Mouse (Mus musculus) midbrain, embryonic 16.5 days (tissue): Measurements from ENCODE around the gene Foxj3. TPM values are rescaled to one million over a fixed set of nuclear protein-coding genes. Genes with fewer than 3 reads are reported as not detected.

ENCODE experiments used
- ATAC-seq: fragments of 200-750 bp; cut with Nextera tagmentation; 2 replicates; pipeline ENCODE4 v1.8.0; 2017; ENCODE audit warnings: moderate TSS enrichment
- H3K27ac ChIP-seq: fragments of 300-500 bp; sonication (generic); 2 replicates; pipeline ENCODE4 v1.5.1; 2014; ENCODE audit warnings: mild to moderate bottlenecking, low read length, mixed read lengths
- H3K27me3 ChIP-seq: fragments of 300-500 bp; sonication (generic); 2 replicates; pipeline ENCODE4 v1.6.1; 2014; ENCODE audit warnings: low read depth, low read length, mixed read lengths; ENCODE audit not compliant: control insufficient read depth, insufficient read depth
- H3K36me3 ChIP-seq: fragments of 300-500 bp; sonication (generic); 2 replicates; pipeline ENCODE4 v1.6.1; 2014; ENCODE audit warnings: mild to moderate bottlenecking, low read length, moderate library complexity, mixed read lengths; ENCODE audit not compliant: control insufficient read depth, insufficient read depth
- H3K4me1 ChIP-seq: fragments of 300-500 bp; sonication (generic); 2 replicates; pipeline ENCODE4 v1.6.1; 2014; ENCODE audit warnings: mild to moderate bottlenecking, low read length, mixed read lengths; ENCODE audit not compliant: control insufficient read depth, insufficient read depth
- H3K4me2 ChIP-seq: fragments of 300-500 bp; sonication (generic); 2 replicates; pipeline ENCODE4 v1.6.1; 2014; ENCODE audit warnings: mild to moderate bottlenecking, low read length, mixed read lengths
- H3K4me3 ChIP-seq: fragments of 300-500 bp; sonication (generic); 2 replicates; pipeline ENCODE4 v1.5.1; 2014; ENCODE audit warnings: low read depth, mild to moderate bottlenecking, low read length, moderate library complexity, mixed read lengths
- H3K9ac ChIP-seq: fragments of 300-500 bp; sonication (generic); 2 replicates; pipeline ENCODE4 v1.6.1; 2014; ENCODE audit warnings: low read depth, low read length, mixed read lengths
- H3K9me3 ChIP-seq: fragments of 300-500 bp; sonication (generic); replicated peaks from 2 replicates; pipeline ENCODE4 v1.6.1; 2014; ENCODE audit warnings: mild to moderate bottlenecking, low read length, mixed read lengths; ENCODE audit not compliant: control insufficient read depth, poor library complexity, severe bottlenecking
- WGBS: fragments of 180-500 bp; shearing (Covaris S2); extraction: QIAGEN DNeasy Blood & Tissue Kit; methylation state at CpG from one replicate; pipeline ENCODE4 v1.1.7; 2014; 5-methylcytosine and 5-hydroxymethylcytosine counted together
- polyA plus RNA-seq: library from polyadenylated mRNA; unstranded; fragments of >200 nt; fragmentation: Nextera tagmentation; extraction: Ambion mirVana; gene quantifications from 2 replicates; pipeline ENCODE4 v1.2.1, GENCODE M21; 2015

The Foxj3 gene
- polyA plus RNA-seq, 1 experiment from 2014 or later, result 36.7 TPM

GRCm38 (mm10) chr4:119592479-119592878, 55.7 kb downstream of the Foxj3 start:
- no peak for ATAC-seq
- Histone ChIP-seq H3K9ac (no peak overlapping the region), H3K27ac (no peak overlapping the region), H3K4me2 (no peak overlapping the region), H3K27me3 (no peaks in the 10 kb centered on the region), H3K9me3 (no peaks in the 10 kb centered on the region), H3K4me1 (peaks cover 2% of the 10 kb centered on the region; the same call in 1 of the 2 replicates), H3K36me3 (no peaks in the 10 kb centered on the region), H3K4me3 (no peak overlapping the region)
- 65% methylated on average over 3 of the region's 3 CpGs for WGBS

GRCm38 (mm10) chr4:119594331-119594730, 57.5 kb downstream of the Foxj3 start:
- H3K27me3 ChIP-seq, result no peaks in the 10 kb centered on the region
- 93% methylated on average over 14 of the region's 14 CpGs for WGBS
- no peak overlapping the region for H3K4me3 ChIP-seq
- H3K4me2 ChIP-seq, result no peak overlapping the region
- no peaks in the 10 kb centered on the region for H3K36me3 ChIP-seq
- no peaks in the 10 kb centered on the region for H3K9me3 ChIP-seq
- ATAC-seq, result no peak
- H3K4me1 ChIP-seq, result peaks cover 2% of the 10 kb centered on the region; the same call in 1 of the 2 replicates
- no peak overlapping the region for H3K27ac ChIP-seq
- H3K9ac ChIP-seq, result no peak overlapping the region

GRCm38 (mm10) chr4:119599605-119600004, 62.8 kb downstream of the Foxj3 start:
- Histone ChIP-seq H3K9ac (no peak overlapping the region), H3K4me2 (no peak overlapping the region), H3K9me3 (no peaks in the 10 kb centered on the region), H3K4me3 (no peak overlapping the region), H3K27ac (no peak overlapping the region), H3K27me3 (no peaks in the 10 kb centered on the region), H3K4me1 (no peaks in the 10 kb centered on the region), H3K36me3 (0 out of 2 replicates have a peak, but pooled peaks cover 2% of the 10 kb centered on the region)
- 66% methylated on average over 1 of the region's 1 CpGs for WGBS
- no peak for ATAC-seq

GRCm38 (mm10) chr4:119609488-119609887, 72.7 kb downstream of the Foxj3 start:
- peaks cover 7% of the 10 kb centered on the region; the same call in 1 of the 2 replicates for H3K4me1 ChIP-seq
- no peak overlapping the region for H3K9ac ChIP-seq
- no peak for ATAC-seq
- H3K4me3 ChIP-seq, result no peak overlapping the region
- no peaks in the 10 kb centered on the region; the same call in 1 of the 2 replicates for H3K36me3 ChIP-seq
- no peak overlapping the region for H3K27ac ChIP-seq
- 89% methylated on average over 1 of the region's 1 CpGs for WGBS
- H3K27me3 ChIP-seq, result no peaks in the 10 kb centered on the region
- H3K9me3 ChIP-seq, result no peaks in the 10 kb centered on the region
- no peak overlapping the region for H3K4me2 ChIP-seq

GRCm38 (mm10) chr4:119614078-119614477, 77.3 kb downstream of the Foxj3 start:
- WGBS, result 64% methylated on average over 1 of the region's 1 CpGs

GRCm38 (mm10) chr4:119614724-119615123, 77.9 kb downstream of the Foxj3 start:
- H3K4me1 ChIP-seq, result peaks cover 7% of the 10 kb centered on the region; the same call in 1 of the 2 replicates
- no peaks in the 10 kb centered on the region; the same call in 1 of the 2 replicates for H3K36me3 ChIP-seq
- WGBS, result 86% methylated on average over 4 of the region's 4 CpGs
- H3K27ac ChIP-seq, result no peak overlapping the region
- H3K9me3 ChIP-seq, result no peaks in the 10 kb centered on the region
- no peak for ATAC-seq
- no peaks in the 10 kb centered on the region for H3K27me3 ChIP-seq
- H3K4me2 ChIP-seq, result no peak overlapping the region
- no peak overlapping the region for H3K9ac ChIP-seq
- no peak overlapping the region for H3K4me3 ChIP-seq

More at GRCm38 (mm10) chr4:119614078-119614477, 77.3 kb downstream of the Foxj3 start:
- ATAC-seq, result no peak
- no peak overlapping the region for H3K9ac ChIP-seq
- no peaks in the 10 kb centered on the region for H3K9me3 ChIP-seq
- no peaks in the 10 kb centered on the region for H3K36me3 ChIP-seq
- no peak overlapping the region for H3K4me3 ChIP-seq
- H3K4me1 ChIP-seq, result peaks cover 7% of the 10 kb centered on the region; the same call in 1 of the 2 replicates
- no peak overlapping the region for H3K4me2 ChIP-seq
- H3K27me3 ChIP-seq, result no peaks in the 10 kb centered on the region
- peak overlapping the region; percentile 47; the same call in 1 of the 2 replicates for H3K27ac ChIP-seq

- H3K4me2 ChIP-seq, result no peak overlapping the region
- ATAC-seq, result no peak
- H3K4me3 ChIP-seq, result no peak overlapping the region
- H3K36me3 ChIP-seq, result peaks cover 7% of the 10 kb centered on the region; the same call in 1 of the 2 replicates
- WGBS, result 16% methylated on average over 7 of the region's 7 CpGs
- no peak overlapping the region for H3K27ac ChIP-seq
- H3K27me3 ChIP-seq, result no peaks in the 10 kb centered on the region
- peaks cover 5% of the 10 kb centered on the region for H3K4me1 ChIP-seq
- no peak overlapping the region for H3K9ac ChIP-seq
- no peaks in the 10 kb centered on the region for H3K9me3 ChIP-seq
These were observed 89.4 kb downstream of the Foxj3 start for GRCm38 (mm10) chr4:119626081-119626645.

- Histone ChIP-seq H3K4me3 (no peak overlapping the region), H3K27ac (no peak overlapping the region; the same call in 1 of the 2 replicates), H3K27me3 (no peaks in the 10 kb centered on the region), H3K4me2 (no peak overlapping the region), H3K9ac (no peak overlapping the region), H3K9me3 (no peaks in the 10 kb centered on the region), H3K4me1 (peaks cover 5% of the 10 kb centered on the region), H3K36me3 (peaks cover 4% of the 10 kb centered on the region; the same call in 1 of the 2 replicates)
- 54% methylated on average over 3 of the region's 3 CpGs for WGBS
- no peak for ATAC-seq
These were observed 90.1 kb downstream of the Foxj3 start for GRCm38 (mm10) chr4:119626876-119627275.

GRCm38 (mm10) chr4:119627317-119627716, 90.5 kb downstream of the Foxj3 start:
- Histone ChIP-seq H3K4me3 (no peak overlapping the region), H3K27ac (peak overlapping the region; percentile 46; the same call in 1 of the 2 replicates), H3K36me3 (peaks cover 4% of the 10 kb centered on the region; the same call in 1 of the 2 replicates), H3K9ac (no peak overlapping the region), H3K4me2 (no peak overlapping the region), H3K9me3 (no peaks in the 10 kb centered on the region), H3K27me3 (no peaks in the 10 kb centered on the region), H3K4me1 (peaks cover 5% of the 10 kb centered on the region)
- WGBS, result 56% methylated on average over 4 of the region's 4 CpGs
- ATAC-seq, result no peak
